Mouse (Mus musculus): Measurements from ENCODE around the gene Phc3. TPM values are rescaled to one million over a fixed set of nuclear protein-coding genes. Genes with fewer than 3 reads are reported as not detected.

The Phc3 gene
- 10 to 100 TPM; 31.3 to 35.2 TPM for total RNA-seq (2021)
- long read RNA-seq, experiment 1, partial matches to known transcripts, result 0 of 2 reads
- long read RNA-seq, experiment 1, other reads (novel, unspliced or antisense), result 2 of 2 reads
- long read RNA-seq, experiment 2, result 0 reads

- peak; percentile 92 to 94 for DNase-seq
Measured at GRCm38 (mm10) chr3:30969104-30969581, at the start of gene Phc3. Gene Phc3, minus strand, starts transcription at chr3:30969415.

GRCm38 (mm10) chr3:31017652-31018051, 48.4 kb upstream of the Phc3 start:
- DNase-seq, result no peak

DNA sequence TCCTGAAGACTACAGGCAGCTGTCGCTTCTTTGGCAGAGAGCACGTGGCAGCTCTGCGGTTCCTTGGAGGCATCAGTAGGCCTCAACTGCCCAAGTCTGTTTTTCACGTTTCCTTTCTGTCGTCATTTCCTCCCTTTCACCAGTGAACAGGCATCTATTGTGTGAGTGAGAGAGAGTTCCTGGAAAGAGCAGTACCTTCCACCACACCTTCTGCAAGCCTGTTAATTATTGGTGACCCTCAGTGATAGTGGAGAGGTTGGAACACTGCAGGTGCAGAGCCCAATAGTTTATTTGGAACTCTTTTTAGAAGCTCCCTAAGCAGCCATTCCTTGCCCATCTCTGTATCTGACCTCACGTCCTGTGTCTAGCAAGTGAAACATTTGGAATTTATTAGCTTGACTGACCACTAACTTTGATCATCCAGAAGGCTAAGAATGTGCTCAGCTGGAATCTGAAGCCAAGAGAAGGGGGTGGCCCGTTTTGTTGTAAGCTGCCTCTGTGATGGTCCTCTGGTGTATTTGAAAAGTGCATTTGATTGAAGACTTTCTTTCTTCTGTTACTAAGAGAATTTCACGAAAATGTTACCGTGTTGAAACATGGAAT, 47.5 kb upstream of the Phc3 start:
- no peak for DNase-seq

- DNase-seq, result no peak
Measured at GRCm38 (mm10) chr3:31015682-31016443, 46.6 kb upstream of the Phc3 start.

GRCm38 (mm10) chr3:31014374-31014773, 45.2 kb upstream of the Phc3 start:
- DNase-seq, result no peak

- no peak for DNase-seq
Measured at GRCm38 (mm10) chr3:31004320-31005209, 35.4 kb upstream of the Phc3 start.

- DNase-seq, result no peak
Measured at GRCm38 (mm10) chr3:31001048-31001676, 31.9 kb upstream of the Phc3 start.

- DNase-seq, result peak in 1 of 2 experiments; percentile 13
Measured at GRCm38 (mm10) chr3:31000018-31000407, 30.8 kb upstream of the Phc3 start.

GRCm38 (mm10) chr3:30999401-31000017, 30.3 kb upstream of the Phc3 start:
- peak in 1 of 2 experiments; percentile 13 for DNase-seq

DNA sequence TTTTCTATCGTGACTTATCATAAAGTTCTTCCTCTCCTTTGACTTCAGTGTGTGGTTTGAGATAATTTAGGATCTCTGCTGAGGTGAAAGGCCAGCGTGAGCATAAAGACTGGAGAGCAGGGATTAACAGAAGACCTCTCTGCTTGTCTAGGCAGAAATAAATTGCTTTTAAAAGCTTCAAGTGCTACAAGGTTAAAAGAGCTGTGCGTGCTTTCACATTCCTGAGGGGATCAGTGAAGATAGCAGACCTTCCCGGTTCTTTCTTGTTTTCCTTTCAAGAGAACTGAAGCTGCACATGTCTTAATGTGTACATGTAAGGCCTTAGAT, 27.4 kb upstream of the Phc3 start:
- no peak for DNase-seq

DNA sequence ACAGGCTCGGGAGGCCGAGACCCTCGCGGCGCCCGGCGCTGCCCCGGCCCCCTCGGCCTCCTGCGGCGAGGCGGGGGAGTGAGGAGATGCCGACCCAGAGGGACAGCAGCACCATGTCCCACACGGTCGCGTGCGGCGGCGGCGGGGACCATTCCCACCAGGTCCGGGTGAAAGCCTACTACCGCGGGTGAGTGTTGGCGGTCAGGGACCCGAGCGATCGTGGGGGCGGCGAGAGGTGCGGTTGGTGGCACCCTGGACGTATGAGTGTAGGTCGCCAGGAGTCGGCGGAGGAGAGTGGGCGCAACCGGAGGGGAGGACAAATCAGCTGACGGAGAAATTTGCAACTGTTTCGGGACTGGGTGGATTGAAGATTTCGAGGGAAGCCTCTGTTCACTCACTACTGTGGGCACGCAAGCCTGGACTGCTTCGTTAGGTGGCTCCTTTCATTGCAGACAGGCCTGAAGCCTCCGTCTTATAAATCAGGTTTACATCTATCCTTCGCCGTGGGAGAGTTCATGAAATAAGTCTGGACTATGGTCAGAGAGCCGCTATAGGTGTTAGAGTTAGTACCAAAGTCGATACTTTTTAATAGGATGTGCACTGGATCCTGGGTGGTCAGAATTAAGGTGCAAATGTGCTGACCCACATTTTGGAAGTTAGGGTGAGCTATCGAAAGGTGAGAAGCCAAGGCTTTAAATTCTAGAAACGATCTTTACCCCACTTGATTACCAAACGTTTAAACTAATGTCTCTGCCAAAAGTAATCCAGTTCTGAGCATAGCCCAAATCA, 26.9 kb upstream of the Phc3 start:
- no peak for DNase-seq

DNA sequence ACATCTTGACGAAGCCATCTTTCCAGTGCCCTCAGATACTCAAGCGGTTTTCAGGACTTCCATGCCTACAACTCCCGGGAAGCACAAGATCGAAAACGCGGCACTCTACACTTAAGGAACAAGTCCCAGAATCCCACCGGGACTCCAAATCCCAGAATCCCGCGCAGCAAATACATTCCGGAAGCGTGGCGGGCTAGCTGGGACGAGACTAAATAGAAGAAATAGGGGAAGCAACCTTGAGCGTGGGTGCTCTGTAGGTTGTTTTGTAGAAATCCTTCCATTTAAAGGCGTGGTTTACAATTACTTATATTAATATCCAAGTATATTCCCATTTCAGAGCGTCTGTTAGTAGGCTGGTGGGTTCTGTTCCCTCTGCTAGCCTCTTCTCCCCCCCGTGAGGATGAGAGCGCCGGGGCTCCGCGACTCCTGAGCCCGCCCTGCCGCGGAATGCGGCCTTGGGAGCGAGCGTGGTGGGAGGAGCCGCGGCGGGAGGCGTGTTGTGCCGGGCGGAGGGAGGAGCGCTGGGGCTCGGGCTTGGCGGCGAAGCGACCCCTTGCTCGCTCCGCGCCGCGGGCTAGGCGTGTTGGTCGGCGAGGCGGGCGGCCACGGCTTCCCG, 26.2 kb upstream of the Phc3 start, which contains the start of gene Prkci:
TSS of gene Prkci (plus strand) at position 465 of the 616 bp plus-strand sequence.
- DNase-seq, result peak; percentile 96 to 97

GRCm38 (mm10) chr3:30994859-30995258, 25.6 kb upstream of the Phc3 start:
- no peak for DNase-seq

- DNase-seq, result no peak
Measured at GRCm38 (mm10) chr3:30993066-30993573, 23.9 kb upstream of the Phc3 start.

DNA sequence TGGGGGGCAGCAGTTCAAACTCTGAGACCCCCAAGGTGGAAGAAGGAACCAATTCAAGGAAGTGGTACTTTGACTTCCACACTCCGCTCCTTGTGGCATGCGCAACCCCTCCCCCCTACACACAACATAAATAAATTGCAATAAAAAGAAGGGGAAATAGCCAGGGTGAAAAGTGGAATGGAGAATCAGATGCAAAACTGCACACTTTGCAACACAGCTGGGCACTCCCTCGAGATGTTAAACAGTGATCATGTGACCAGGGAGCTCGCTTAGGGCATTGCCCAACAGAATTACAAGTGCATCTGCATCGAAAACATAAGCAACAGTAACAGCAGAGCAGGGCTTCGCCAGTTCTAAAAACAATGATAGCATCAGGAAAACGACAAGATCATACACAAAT, 22.9 kb upstream of the Phc3 start:
- no peak for DNase-seq

- no peak for DNase-seq
Measured at GRCm38 (mm10) chr3:30987396-30988318, 18.4 kb upstream of the Phc3 start.

DNA sequence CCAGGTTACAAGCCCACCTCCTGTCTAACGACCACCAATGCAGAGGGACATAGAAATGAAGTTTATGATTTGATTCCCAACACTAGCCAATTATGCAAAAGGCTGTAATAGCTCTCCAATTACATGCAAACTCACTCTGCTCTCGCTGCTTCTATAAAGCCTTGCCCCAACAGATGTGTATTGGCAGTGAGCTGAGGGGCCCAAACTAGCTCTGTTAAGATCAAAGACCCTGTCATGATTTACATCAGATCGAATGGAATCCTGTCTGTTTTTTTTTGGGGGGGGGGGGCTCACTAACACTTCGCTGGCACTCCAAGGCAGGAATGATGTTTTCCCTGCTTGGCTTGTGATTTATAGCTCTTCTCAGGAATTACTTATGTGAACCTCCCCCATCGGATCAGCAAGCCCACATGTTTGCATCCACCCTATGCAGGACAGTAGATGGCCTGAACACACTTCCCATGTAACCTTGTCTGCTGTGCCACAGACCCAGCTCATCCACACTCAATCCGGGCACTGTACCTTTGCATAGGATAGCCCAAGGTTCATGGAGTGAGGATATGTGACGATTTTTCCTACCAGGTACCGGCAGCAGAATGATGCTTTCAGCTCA, 13.8 kb upstream of the Phc3 start:
- DNase-seq, result no peak
